Mouse (Mus musculus) c-Kit-positive CD71-positive TER-119-positive erythroid progenitor cells, embryonic 14.5 days (primary cell): ENCODE data around the gene Zfp37.
"Not testable (repeated sequence)": the region's sequence is repeated elsewhere in the genome, so short reads cannot be mapped to it uniquely, and the experiment has no call there.

Experiments
- DNase-seq: peaks from one replicate; pipeline ENCODE4 v3.0.0-alpha.2; 2013; ENCODE audit warnings: low spot score

Gene Zfp37

DNA sequence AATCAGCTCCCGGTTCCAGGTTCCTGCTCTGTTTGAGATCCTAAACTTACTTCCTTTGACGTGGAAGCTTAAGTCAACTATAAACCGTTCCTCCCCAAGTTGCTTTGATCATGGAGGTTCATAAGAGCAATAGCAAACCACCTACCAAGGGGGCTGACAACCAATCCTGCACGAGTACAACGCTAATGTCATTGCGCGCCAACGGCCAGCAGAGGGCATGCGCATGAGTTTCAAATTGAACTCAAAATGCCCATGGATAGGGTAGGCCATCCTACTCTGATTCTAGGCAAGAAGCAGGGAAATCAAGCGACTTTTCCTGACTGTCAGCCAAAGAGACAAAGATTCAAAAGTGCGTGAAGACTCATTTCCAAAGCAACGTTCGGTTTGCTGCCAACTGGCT is at the start of gene Zfp37:
TSS of gene Zfp37 (minus strand) at position 279 of the 400 bp plus-strand sequence.
- no peak for DNase-seq

DNA sequence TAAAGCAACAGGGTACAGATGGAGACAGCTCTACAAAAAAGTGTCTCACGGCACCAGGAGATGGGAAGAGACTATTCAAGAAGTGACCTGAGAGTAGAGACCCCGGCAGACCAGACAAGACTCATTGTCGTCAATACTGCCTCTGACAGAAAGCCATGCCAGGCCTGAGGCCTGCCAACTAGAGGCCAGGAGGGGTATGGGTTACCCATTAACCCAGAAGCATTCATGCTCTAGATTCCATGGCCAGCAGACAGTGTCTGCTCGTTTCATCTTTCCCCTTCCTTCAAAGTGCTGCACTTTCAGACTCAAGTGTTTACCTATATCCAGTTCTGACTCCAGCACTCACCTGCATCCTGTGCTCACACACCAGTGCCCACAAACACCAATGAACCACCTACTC is 47.2 kb upstream of the Zfp37 start:
- no peak for DNase-seq

DNA sequence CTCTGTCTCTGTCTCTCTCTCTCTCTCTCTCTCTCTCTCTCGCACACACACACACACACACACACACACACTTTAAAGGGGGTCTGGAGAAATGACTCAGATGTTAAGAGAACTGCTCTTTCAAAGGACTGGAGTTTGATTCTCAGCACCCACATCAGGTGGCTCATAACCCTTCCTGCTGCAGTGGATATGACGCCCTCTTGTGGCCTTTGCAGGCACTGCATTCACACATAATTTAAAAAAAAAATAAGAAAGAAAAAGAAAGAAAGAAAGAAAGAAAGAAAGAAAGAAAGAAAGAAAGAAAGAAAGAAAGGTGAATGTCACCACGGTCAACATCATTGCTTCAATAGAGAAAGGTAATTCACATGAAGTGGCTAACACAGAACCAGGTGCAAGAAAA is 46.4 kb upstream of the Zfp37 start:
- no peak for DNase-seq

DNA sequence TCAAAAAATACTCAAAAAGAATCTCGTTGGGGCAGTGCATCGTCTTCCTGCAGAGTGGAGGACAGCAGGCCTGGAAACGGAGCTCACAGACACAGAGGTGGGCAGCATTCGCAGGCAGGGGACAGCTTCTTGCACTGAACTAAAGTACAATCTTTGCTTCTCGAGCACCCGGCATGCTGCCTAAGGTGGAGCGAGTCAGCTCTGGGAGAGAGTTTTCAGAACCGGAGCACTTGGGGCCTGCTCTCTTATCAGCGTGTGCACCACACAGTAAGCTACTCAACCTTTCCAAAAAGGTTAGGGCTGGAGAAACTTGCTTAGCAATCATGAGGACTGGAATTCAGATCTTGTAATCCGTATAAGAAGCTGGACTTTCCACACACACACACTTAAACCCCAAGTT is 45.8 kb upstream of the Zfp37 start:
- no peak for DNase-seq

DNA sequence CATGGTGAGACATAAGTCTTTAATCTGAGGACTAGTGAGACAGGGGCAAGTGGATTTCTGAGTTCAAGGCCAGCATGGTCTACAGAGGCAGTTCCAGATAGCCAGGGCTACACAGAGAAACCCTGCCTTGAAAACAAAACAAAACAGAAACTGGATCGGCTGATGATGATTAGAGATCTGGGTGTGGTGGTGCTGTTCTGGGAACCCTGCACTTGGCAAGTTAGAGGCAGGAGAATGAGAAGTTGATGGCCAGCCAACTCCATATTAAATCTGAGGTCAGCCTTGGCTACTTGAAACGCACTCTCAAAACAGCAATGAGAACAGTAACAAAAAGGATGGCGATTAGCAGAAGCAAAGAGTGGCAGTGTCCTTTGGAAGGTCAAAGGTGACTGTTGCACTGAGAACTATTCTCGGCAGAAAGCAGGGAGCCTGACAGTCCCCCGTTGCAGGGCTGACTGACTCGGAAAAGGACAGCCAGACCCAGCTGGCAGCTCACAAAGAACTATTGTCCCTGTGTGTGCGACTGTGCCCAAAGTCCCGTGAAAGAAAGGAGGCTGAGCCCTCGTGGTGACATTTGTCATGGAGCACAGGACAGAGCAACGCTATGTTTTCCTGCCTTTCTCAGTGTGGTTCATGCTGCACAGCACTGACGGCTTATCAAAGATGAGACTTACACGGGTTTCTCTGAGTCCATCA is 44.1 kb upstream of the Zfp37 start:
- DNase-seq = no peak

DNA sequence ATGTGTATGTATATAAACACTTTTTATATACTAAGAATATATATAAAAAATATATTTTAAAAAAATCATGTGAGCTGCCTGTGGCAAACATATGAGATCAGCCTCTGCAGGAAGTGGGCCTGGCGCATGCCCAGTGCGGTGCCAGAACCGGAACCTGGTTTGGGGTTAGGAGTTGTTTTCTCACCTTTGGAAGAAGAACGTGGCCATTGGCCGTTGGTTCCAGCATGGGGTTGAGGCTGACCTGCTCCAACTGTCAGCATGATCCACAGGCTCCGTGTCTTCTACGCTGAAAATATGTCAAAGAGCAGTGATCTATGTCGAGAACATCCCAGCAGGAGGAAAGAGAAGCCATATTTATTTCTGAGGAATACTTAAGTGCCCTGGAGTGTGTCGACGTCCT is 43.1 kb upstream of the Zfp37 start:
- DNase-seq = no peak

DNA sequence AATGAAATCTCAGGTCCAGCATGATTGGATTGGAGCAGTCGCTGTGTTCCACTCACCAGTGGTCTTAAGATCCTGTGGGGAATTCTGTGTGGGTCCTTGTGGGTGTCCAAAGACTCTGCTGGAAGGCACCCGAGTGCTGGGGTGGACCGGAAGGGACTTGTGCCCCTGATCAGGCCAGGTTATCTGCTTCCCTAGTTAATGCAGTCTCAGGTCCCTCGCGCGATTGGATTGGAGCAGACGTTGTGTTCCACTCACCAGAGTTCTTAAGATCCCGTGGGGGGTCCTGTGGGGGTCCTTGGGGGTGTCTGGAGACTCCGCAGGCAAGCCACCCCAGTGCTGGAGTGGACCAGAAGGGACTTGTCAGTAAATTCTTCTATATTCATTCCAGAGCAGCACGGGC is 41.8 kb upstream of the Zfp37 start:
- DNase-seq = no peak

DNA sequence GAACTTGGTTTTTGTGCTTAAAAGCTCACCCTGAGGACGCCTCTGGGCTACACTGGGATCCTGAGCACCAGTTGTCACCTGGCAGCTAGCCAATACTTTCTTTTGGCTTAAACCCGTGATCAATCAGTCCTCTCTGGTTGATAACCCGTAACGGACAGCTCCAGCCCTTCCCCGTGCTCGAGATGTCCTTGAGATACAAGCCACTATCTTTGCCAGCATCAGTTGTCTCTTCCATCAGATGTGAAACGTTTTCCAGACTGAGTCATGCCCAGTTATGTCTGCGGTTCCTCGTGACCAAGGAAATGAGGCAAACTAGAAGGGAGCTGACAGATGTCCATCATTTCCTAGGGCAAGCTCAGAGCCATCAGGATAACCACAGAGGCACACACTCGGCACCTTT is 36.3 kb upstream of the Zfp37 start:
- no peak for DNase-seq

DNA sequence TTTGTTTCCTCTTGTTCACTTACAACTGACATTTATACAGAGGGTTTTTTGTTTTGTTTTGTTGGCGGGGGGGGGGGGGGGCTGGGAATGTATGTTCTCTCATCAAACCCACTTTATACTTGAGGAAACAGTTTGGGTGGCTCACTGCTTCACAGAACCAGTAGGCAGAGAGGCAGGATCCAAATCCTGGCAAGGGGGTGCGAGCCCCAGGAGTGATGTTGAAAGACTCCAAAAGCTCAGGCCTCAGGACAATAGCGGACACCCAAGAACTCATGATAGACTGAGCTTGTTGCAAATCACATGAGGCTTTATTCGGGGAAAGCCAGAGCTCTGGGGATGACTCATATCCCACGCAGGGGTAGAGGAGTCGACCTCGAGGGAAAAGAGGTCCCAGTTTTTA is 35.2 kb upstream of the Zfp37 start:
- not testable (repeated sequence) for DNase-seq

DNA sequence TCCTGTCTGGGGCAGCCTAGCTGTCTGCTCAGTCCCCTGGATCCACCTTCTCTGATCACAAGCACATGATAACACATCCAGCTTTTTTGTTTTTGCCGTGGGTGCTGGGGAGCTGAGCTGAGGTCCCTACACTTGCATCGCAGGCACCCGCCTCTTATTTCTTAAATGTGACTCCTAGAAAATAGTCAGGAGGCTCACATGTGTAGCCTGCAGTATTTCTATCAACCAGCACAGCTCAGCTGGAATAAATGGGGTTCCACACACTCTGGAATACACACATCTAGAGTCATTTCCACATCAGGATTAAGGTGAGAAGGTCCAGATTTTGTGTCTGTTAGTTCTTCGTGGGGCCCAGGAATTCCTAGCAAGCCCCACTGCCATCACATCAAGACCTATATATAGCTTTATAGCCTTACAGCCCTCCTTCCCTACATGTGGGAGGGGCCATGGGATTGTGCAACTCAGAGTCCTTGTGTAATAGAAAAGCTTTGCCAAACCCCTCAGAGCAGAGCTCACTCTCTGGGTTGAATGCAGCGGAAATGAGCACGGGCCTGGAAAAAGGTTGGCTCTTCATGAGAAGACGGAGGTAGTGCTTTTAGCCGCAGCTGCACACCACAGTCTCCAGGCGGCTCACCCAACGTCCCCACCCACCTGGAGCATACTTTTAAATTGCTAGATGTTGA is 34.4 kb upstream of the Zfp37 start:
- no peak for DNase-seq

DNA sequence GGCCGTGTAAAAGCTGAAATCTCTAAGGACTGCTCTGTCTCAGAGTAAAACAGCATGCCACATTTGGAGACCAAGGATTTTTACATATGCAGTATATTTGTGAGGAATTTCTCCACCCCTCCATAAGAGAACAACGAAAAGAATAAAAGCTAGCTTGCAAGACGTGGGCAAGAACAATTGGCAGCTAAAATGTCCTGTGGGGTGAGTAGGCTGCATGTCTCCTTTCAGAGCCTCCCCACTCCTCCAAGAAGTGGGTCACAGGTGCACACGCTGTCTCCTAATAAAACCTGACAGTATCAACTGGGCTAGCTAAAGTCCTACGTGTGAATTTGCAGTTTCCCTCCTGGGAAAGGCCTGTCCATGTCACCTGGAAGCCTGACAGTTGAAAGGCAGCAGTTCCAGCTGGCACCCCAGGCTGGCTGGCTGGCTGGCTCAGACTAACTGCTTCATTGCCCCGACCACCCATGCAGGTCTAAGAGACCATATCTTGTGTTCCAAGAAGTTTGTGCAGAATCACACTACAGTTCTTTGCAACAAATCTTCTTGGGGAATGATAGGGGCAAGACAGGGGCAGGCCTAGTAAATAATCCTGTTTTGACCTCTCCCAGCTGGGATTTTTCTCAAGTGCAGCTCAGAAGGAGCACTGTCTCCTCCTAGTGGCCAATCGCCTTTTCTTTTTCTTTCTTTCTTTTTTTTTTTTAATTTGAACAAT is 32.4 kb upstream of the Zfp37 start:
- DNase-seq = no peak

DNA sequence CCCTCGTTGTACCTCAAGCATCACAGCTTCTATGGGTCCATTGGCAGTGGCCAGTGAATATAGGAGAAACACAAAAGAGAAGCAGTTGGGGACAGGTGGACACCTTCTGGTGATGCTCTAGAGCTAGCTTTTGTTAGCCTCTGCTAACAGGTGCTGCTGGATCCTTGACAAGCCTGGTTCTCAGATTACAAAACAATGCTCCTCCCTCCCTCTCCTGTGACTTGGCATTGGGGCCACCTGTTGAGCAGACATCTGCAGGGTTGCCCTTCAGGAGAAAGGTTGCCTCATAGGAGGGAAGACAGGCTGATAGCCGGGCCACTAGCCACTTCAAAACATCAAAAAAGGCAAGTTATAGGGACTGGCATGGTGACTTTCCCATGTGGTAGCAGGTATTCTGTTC is 31.4 kb upstream of the Zfp37 start, which contains the start of gene Slc31a2:
TSS of gene Slc31a2 (plus strand) at position 287 of the 400 bp plus-strand sequence.
- DNase-seq = no peak

DNA sequence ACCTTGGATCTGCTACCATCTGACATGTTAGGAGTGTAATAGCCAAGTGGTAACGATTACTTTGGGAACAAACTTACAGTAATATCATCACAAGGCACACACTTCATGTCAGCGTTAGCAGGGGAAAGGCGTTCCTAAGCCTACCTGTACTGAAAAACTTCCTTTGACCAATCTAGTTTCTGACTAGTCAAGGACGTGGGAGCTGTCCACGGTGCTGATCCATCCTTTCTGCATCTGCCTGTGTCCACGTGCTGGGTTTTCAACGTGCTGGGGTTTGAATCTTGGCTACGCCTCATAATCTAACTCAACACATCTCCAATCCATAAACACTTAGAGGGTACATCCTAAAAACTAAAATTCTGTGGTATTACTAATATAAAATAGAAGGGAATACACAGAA is 26.1 kb upstream of the Zfp37 start:
- DNase-seq = peak; percentile 13

DNA sequence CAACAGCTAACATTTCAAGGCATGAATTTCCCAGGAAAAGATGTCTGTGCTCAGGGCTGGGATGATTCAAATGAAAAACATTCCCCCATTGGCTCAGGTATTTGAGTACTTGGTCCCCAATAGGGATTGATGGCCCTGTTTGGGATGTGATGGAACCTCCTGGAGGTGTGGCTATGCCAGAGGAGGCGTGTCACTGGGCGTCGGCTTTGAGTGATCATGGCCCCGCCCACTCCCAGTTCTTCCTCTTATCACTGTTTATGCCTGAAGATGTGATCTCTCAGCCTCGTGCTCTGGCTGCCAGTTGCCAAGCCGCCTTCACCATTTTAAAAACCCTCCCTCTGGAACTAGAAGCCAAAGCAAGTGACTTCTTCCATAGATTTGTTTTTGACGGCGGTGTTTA is 23.7 kb upstream of the Zfp37 start:
- DNase-seq = no peak

DNA sequence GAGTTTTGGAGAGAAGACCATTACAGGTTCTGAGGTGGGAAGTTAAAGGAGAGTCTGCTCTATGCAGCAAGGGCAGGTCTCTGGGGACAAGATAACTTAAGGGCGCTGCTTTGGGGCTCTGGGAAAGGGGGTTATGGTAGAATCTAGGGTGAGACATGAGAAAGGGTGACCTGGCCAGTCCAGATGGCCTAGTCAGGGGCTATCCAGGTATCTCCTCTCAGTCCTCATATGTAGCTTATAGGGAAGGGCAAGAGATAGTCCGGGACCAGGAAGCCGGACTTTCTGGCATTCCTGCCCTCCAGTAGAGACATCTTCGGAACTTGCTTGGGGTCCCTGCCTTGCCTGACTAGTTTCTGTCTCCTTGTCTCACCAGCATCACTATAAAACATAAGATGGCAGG is 20.9 kb upstream of the Zfp37 start:
- DNase-seq = no peak

DNA sequence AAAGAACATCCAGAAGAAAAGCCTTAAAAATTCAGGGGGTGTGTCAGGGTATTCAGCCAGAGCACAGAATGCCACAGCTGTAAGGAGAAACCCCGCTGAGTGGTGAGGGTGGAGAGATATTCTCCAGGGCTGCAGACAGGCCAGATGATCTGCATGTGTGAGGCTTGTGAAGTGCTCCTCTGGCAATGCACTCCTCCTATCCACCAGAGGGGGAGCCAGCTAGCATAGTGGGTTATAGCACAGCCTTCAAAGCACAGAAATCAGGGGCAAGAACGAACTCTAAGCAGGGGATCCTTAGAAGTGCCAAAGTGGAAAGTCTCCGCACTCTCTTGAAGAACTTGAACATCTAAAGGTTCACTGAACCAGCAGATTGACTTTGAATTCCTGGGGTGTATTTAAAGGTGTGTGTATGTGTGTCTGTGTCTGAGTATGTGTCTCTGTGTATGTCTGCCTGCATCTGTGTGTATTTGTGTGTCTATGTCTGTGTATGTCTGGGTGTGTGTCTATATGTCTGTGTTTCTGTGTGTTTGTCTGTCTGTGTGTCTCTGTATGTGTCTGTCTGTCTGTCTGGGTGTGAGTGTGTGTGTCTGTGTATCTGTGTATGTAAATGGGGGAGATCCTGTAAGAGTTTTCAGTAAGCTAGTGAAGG is 20.2 kb upstream of the Zfp37 start:
- no peak for DNase-seq

DNA sequence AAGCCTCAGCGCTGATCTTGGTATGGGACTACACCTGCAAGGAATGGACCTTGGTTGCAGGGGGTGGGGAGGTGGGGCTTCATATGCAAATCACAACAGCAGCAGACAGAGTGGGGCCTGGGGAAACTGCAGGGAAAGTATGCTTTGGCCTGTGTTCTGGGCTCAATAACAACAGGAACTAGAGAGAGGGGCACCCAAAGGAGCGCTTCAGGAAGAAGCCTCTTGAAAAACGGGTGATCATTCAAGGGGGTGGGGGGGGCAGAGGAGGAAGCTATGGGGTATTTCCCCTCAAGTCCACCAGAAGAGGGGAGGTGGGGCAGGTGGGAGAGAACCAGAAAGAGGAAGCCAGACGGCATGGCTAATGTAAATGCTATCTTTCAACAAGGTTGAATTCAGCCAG is 17.5 kb upstream of the Zfp37 start:
- no peak for DNase-seq

DNA sequence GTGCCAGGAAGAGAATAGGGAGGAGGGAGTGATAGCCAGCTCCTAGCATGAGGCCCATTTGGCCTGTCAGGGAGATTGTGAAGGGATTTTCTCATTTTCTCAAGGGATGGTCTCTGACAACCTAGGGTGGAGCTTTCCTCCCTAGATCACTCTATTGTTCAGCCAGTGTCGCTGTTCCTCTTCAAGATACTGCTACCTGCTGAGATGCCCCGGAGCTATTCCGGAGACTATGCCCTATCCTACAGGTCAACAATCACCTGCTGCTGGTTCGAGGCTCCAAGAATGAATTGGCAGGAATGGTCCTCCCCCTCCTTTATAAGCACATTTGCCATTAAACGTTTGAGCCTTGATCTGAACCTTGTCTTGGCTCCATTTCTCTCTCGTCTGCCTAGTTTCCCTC is 9.7 kb upstream of the Zfp37 start:
- DNase-seq = no peak

DNA sequence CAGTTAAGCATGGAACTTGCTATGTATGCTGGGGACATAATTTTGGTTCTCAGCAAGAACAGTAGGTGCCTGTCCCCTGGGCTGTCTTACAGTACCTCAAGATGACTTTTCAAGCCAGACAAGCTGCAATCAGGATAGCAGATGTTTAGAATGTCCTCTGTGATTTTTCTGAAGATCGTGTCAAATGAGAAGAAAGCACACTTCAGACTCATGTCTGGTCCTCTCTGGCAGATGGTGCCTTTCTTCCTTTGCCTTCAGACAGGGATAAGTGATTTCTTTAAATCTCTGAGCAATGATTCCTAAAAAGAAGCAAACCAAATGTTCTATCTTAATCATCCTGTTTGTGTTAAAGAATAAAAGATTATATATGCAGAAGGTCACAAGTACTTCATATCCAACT is 694 bp downstream of the Zfp37 start:
- DNase-seq = no peak

DNA sequence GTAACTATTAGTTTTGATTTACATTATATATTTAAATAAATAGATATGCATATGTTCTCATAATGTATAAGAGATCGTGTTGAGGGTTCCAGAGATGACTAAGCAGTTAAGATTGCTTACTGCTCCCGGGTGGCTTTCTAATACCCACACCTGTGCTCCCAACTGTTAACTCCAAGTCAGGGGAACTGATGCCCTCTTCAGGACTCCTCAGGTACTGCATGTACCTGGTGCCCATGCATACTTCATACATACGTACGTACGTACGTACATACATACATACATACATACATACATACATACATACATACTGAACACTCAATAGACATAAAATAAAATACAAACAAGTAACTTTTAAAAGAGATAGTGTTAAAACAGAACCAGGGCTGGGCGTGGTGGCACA is 1.4 kb downstream of the Zfp37 start:
- DNase-seq = no peak

DNA sequence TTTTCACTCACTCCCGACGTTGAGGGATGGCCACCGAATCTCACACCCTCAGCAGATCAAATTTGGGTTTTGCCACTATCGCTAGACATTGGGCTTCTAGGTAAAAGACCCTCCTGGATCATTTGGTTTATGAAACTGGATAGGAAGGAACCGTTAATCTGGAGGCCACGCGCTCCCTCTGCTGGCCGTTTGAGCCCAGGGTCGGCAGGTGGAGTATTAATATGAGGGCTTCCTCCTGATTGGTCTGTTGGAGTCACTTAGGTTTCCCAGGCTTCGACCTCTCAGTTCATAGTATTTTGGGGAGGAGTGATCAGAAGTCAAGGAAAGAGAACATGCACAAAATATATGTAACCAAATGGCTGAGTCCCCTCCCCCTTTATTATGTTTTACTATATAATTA is 2.5 kb downstream of the Zfp37 start:
- DNase-seq = no peak

DNA sequence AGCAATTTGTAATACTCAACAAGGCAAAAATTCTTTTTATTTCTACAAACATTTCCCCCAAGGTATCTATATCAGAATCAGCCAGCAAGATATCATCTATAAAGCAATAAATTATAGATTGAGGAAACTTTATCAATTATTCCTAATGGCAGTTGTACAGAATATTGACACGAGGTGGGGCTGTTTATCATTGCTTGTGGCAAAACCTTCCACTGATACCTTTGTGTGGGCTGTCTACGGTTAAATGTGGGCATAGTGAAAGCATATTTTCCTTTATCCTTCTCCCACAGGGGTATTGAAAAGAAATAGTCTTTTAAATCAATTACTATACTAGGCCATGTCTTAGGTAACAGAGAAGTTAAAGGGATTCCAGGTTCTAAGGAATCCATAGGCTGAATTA is 17.4 kb downstream of the Zfp37 start:
- no peak for DNase-seq

DNA sequence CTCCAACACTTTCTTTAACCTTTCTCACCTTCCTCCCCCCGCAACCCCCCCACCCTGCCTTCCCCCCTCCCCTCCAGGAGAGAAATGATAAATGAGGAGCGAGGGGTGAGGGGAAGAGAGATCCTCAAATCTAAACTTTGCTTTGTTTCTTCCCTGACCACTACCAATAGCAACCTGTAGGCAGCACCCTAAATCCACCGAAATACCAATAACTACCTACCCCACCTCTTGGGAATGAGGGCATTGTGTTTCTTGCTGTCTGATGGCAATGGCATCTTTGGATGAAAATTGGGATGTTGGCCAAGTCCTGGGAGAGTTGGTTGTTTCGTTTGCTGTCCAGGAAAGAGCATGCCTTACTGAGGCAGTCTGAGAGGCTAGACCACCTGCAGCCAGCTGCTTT is 20.8 kb downstream of the Zfp37 start:
- no peak for DNase-seq
